Mouse (Mus musculus): ENCODE data around the gene Plxna1. TPM values are rescaled to one million over a fixed set of nuclear protein-coding genes. Genes with fewer than 3 reads are reported as not detected.

Gene Plxna1
- total RNA-seq, 2 experiments from 2014 or later, result 10.9 to 13.0 TPM

- H3K27ac ChIP-seq, result no peak overlapping the region
- DNase-seq, result no peak
- no peak for TF ChIP-seq CTCF (IDR thresholded peaks at IDR 0.05)
- no peak overlapping the region for H3K4me3 ChIP-seq
- intact Hi-C loops (cut with DNase I), result no loop called here
Measured at GRCm38 (mm10) chr6:89341981-89342380, 20.4 kb downstream of the Plxna1 start.

- Histone ChIP-seq H3K27ac (no peak overlapping the region; the same call in 1 of the 2 replicates), H3K4me3 (no peak overlapping the region)
- DNase-seq, result peak; percentile 67
- intact Hi-C loops (cut with DNase I), result no loop called here
- peak; percentile 36 for TF ChIP-seq CTCF (IDR thresholded peaks at IDR 0.05)
Measured at GRCm38 (mm10) chr6:89339447-89339846, 23.0 kb downstream of the Plxna1 start.

- DNase-seq, result no peak
- peak overlapping the region; percentile 54; the same call in 1 of the 2 replicates for H3K27ac ChIP-seq
- intact Hi-C loops (cut with DNase I), result no loop called here
- H3K4me3 ChIP-seq, result no peak overlapping the region
- no peak for TF ChIP-seq CTCF (IDR thresholded peaks at IDR 0.05)
Measured at GRCm38 (mm10) chr6:89338733-89339132, 23.7 kb downstream of the Plxna1 start.

GRCm38 (mm10) chr6:89337574-89337973 lies 24.8 kb downstream of the Plxna1 start:
- Histone ChIP-seq H3K4me3 (no peak overlapping the region), H3K27ac (peak overlapping the region; percentile 54)
- intact Hi-C loops (cut with DNase I), result no loop called here
- TF ChIP-seq CTCF (IDR thresholded peaks at IDR 0.05), result no peak
- DNase-seq, result peak; percentile 70

GRCm38 (mm10) chr6:89333964-89334702 lies 28.3 kb downstream of the Plxna1 start:
- no peak for TF ChIP-seq CTCF (IDR thresholded peaks at IDR 0.05)
- no peak for DNase-seq
- intact Hi-C loops (cut with DNase I), result no loop called here
- H3K4me3 ChIP-seq, result no peak overlapping the region
- H3K27ac ChIP-seq, result no peak overlapping the region

GRCm38 (mm10) chr6:89330957-89331356 lies 31.5 kb downstream of the Plxna1 start:
- TF ChIP-seq CTCF (IDR thresholded peaks at IDR 0.05), result no peak
- Histone ChIP-seq H3K27ac (no peak overlapping the region), H3K4me3 (no peak overlapping the region)
- DNase-seq, result no peak
- intact Hi-C loops (cut with DNase I), result no loop called here

- TF ChIP-seq CTCF (IDR thresholded peaks at IDR 0.05), result no peak
- intact Hi-C loops (cut with DNase I), result loop anchor here (5.0 kb wide), 1 partner anchor 91 kb away; no protein-coding TSS in a partner anchor
- Histone ChIP-seq H3K27ac (peak overlapping the region; percentile 68), H3K4me3 (no peak overlapping the region; the same call in 1 of the 2 replicates)
- no peak for DNase-seq
Measured at GRCm38 (mm10) chr6:89328634-89329033, 33.8 kb downstream of the Plxna1 start.

GRCm38 (mm10) chr6:89327746-89328491 lies 34.5 kb downstream of the Plxna1 start:
- intact Hi-C loops (cut with DNase I), result loop anchor here (5.0 kb wide), 1 partner anchor 91 kb away; no protein-coding TSS in a partner anchor
- H3K27ac ChIP-seq, result peak overlapping the region; percentile 68
- peak overlapping the region; percentile 2; the same call in 1 of the 2 replicates for H3K4me3 ChIP-seq
- peak; percentile 76 for DNase-seq
- TF ChIP-seq CTCF (IDR thresholded peaks at IDR 0.05), result peak; percentile 24; the same call in 1 of the 2 replicates

GRCm38 (mm10) chr6:89324842-89325241 lies 37.6 kb downstream of the Plxna1 start:
- no peak for TF ChIP-seq CTCF (IDR thresholded peaks at IDR 0.05)
- no peak for DNase-seq
- intact Hi-C loops (cut with DNase I), result loop anchor here (5.0 kb wide), 1 partner anchor 88 kb away; no protein-coding TSS in a partner anchor
- Histone ChIP-seq H3K4me3 (no peak overlapping the region), H3K27ac (no peak overlapping the region)

- intact Hi-C loops (cut with DNase I), result no loop called here
- TF ChIP-seq CTCF (IDR thresholded peaks at IDR 0.05), result no peak
- Histone ChIP-seq H3K4me3 (no peak overlapping the region), H3K27ac (no peak overlapping the region)
- DNase-seq, result no peak
Measured at GRCm38 (mm10) chr6:89315263-89315662, 47.2 kb downstream of the Plxna1 start.

- H3K27ac ChIP-seq, result no peak overlapping the region
- intact Hi-C loops (cut with DNase I), result no loop called here
- no peak for DNase-seq
- no peak overlapping the region for H3K4me3 ChIP-seq
- no peak for TF ChIP-seq CTCF (IDR thresholded peaks at IDR 0.05)
Measured at GRCm38 (mm10) chr6:89311518-89311917, 50.9 kb downstream of the Plxna1 start.

- TF ChIP-seq CTCF (IDR thresholded peaks at IDR 0.05), result no peak
- intact Hi-C loops (cut with DNase I), result no loop called here
- no peak for DNase-seq
- no peak overlapping the region for H3K4me3 ChIP-seq
- no peak overlapping the region for H3K27ac ChIP-seq
Measured at GRCm38 (mm10) chr6:89310236-89310635, 52.2 kb downstream of the Plxna1 start.

Measured in gastrocnemius, adult 2 months (tissue).